ENCODE assay signal across 18 mouse cellular contexts in genomic region chr11:73108898-73109625, GRCm38 (mm10). TPM values are rescaled to one million over a fixed set of nuclear protein-coding genes. Genes with fewer than 3 reads are reported as not detected.
A peak's percentile ranks its signal among the peaks of the same experiment; 100 is the strongest.
DNase-seq lines count a peak whose midpoint lies in the region; ATAC-seq lines count a peak whose summit lies in the region.
"Had no signal": no experiment of that assay in that cellular context is flagged by ENCODE, and none has a peak within 500 bp of the region (broad histone marks: within the 10 kb centered on the region; RNA-seq: fewer than 3 reads in every experiment).

No protein-coding gene starts in this region.

- H3K4me3 ChIP-seq in heart, embryonic 14.5 days (ENCODE audit: control insufficient read depth in 1 of 2, insufficient read depth in 1 of 2, low read depth in 1 of 2, low read length in 2 of 2) = no peak overlapping the region
- H3K4me3 ChIP-seq in megakaryocyte, embryonic 14.5 days (replicated peaks) = peak overlapping the region; percentile 4
- H3K4me3 ChIP-seq in embryonic facial prominence, embryonic 10.5 days = no peak overlapping the region
- H3K4me3 ChIP-seq: forebrain, embryonic 10.5 days; hindbrain, embryonic 12.5 days; midbrain, embryonic 12.5 days; myocyte had no signal

- no peaks in the 10 kb centered on the region for H3K27me3 ChIP-seq in heart, embryonic 14.5 days (ENCODE audit: control insufficient read depth, insufficient read depth, low read length)
- peaks cover 12% of the 10 kb centered on the region for H3K27me3 ChIP-seq in megakaryocyte, embryonic 14.5 days (replicated peaks)
- no peaks in the 10 kb centered on the region for H3K27me3 ChIP-seq in embryonic facial prominence, embryonic 10.5 days (replicated peaks; ENCODE audit: low read depth, poor library complexity, severe bottlenecking)
- H3K27me3 ChIP-seq: hindbrain, embryonic 12.5 days; midbrain, embryonic 12.5 days had no signal

- H3K4me2 ChIP-seq in heart, embryonic 14.5 days (ENCODE audit: low read length) = no peak overlapping the region
- H3K4me2 ChIP-seq: hindbrain, embryonic 12.5 days; midbrain, embryonic 12.5 days had no signal

- no peak overlapping the region for H3K9ac ChIP-seq in heart, embryonic 14.5 days (ENCODE audit: low read length)
- H3K9ac ChIP-seq: hindbrain, embryonic 12.5 days; liver, embryonic 14.5 days; midbrain, embryonic 12.5 days had no signal

- H3K4me1 ChIP-seq in heart, embryonic 14.5 days (ENCODE audit: control insufficient read depth in 2 of 2, insufficient read depth in 2 of 2, low read length in 2 of 2) = peaks cover 10 to 18% of the 10 kb centered on the region in 2 experiments
- peaks cover 76% of the 10 kb centered on the region for H3K4me1 ChIP-seq in megakaryocyte, embryonic 14.5 days
- H3K4me1 ChIP-seq in embryonic facial prominence, embryonic 10.5 days = no peaks in the 10 kb centered on the region
- H3K4me1 ChIP-seq: forebrain, embryonic 10.5 days; hindbrain, embryonic 12.5 days; midbrain, embryonic 12.5 days had no signal

- 59% methylated on average over 14 of the region's 14 CpGs for WGBS in heart, embryonic 14.5 days
- 82% methylated on average over 14 of the region's 14 CpGs for WGBS in embryonic facial prominence, embryonic 10.5 days

- peak; percentile 27; the same call in 1 of the 2 replicates for ATAC-seq in heart, embryonic 14.5 days (ENCODE audit: insufficient number of reproducible peaks, insufficient read depth, low FRiP score, low read depth)
- ATAC-seq in megakaryocyte, adult 5-6 weeks (ENCODE audit: poor library complexity, severe bottlenecking) = no peak

- H3K27ac ChIP-seq in heart, embryonic 14.5 days (replicated peaks in 1 of 2; ENCODE audit: control insufficient read depth in 1 of 2, insufficient read depth in 1 of 2, low read depth in 2 of 2, low read length in 2 of 2) = peak overlapping the region in 1 of 2 experiments; percentile 14; a peak in 2 of 4 replicates
- H3K27ac ChIP-seq in embryonic facial prominence, embryonic 10.5 days (replicated peaks) = no peak overlapping the region
- H3K27ac ChIP-seq: forebrain, embryonic 10.5 days; hindbrain, embryonic 12.5 days; liver, embryonic 14.5 days; midbrain, embryonic 12.5 days had no signal

- H3K9me3 ChIP-seq in heart, embryonic 14.5 days (ENCODE audit: control insufficient read depth, low read length) = no peaks in the 10 kb centered on the region
- H3K9me3 ChIP-seq in megakaryocyte, embryonic 14.5 days = no peaks in the 10 kb centered on the region
- H3K9me3 ChIP-seq in embryonic facial prominence, embryonic 10.5 days = no peaks in the 10 kb centered on the region
- H3K9me3 ChIP-seq: forebrain, embryonic 10.5 days; hindbrain, embryonic 12.5 days; midbrain, embryonic 12.5 days had no signal

- no peak for DNase-seq in heart, adult 11 months
- DNase-seq in gonadal fat pad, adult 2 months (ENCODE audit: low read depth) = peak; percentile 47
- DNase-seq in heart, postnatal 4 days = peak; percentile 28
- no peak for DNase-seq in embryonic facial prominence, embryonic 10.5 days (ENCODE audit: low spot score)
- no peak for DNase-seq in right cerebral cortex, postnatal 25 days
- DNase-seq: gastrocnemius, postnatal 10 days; kidney, postnatal 10 days; spleen, adult 18-20 months had no signal

- no peaks in the 10 kb centered on the region for H3K36me3 ChIP-seq in heart, embryonic 14.5 days (ENCODE audit: control insufficient read depth, insufficient read depth, low read length)
- H3K36me3 ChIP-seq in megakaryocyte, embryonic 14.5 days (replicated peaks; ENCODE audit: low read length) = no peaks in the 10 kb centered on the region
- no peaks in the 10 kb centered on the region for H3K36me3 ChIP-seq in embryonic facial prominence, embryonic 10.5 days (replicated peaks)
- H3K36me3 ChIP-seq: forebrain, embryonic 10.5 days; hindbrain, embryonic 12.5 days; midbrain, embryonic 12.5 days had no signal

RNA-seq across cellular contexts. Expression of gene Itgae, which starts 18.7 kb away (rescaled TPM):
- polyA plus RNA-seq in heart, embryonic 14.5 days (2014; fragmentation: Nextera tagmentation; extraction: Ambion mirVana) = 0.22 and 0.36 TPM in 2 replicates
- 0.31 TPM in 1 of 2 replicates, not detected in the other for polyA plus RNA-seq in megakaryocyte, embryonic 14.5 days (2012; ENCODE audit: insufficient read depth, low replicate concordance)
- total RNA-seq in megakaryocyte, adult 5-6 weeks (2015) = 0.09 and 0.22 TPM in 2 replicates
- total RNA-seq in megakaryocyte, adult 5-6 weeks (2017) = 0.04 and 0.15 TPM in 2 replicates
- 4.4 and 5.6 TPM in 2 replicates for polyA plus RNA-seq in gonadal fat pad, adult 2 months (2012; rRNA removed)
- under 1 TPM; 0.18 to 0.21 TPM for total RNA-seq in heart, postnatal 4 days (2021)
- 0.45 and 0.52 TPM in 2 replicates for polyA plus RNA-seq in embryonic facial prominence, embryonic 10.5 days (2016; fragmentation: Nextera tagmentation; extraction: Ambion mirVana)

RNA-seq across cellular contexts. Expression of gene Haspin, which starts 29.0 kb away (rescaled TPM):
- polyA plus RNA-seq in heart, embryonic 14.5 days (2014; fragmentation: Nextera tagmentation; extraction: Ambion mirVana) = 7.9 and 8.8 TPM in 2 replicates
- polyA plus RNA-seq in megakaryocyte, embryonic 14.5 days (2012; ENCODE audit: insufficient read depth, low replicate concordance) = 4.4 and 12.6 TPM in 2 replicates
- total RNA-seq in megakaryocyte, adult 5-6 weeks (2015) = 14.9 and 15.1 TPM in 2 replicates
- total RNA-seq in megakaryocyte, adult 5-6 weeks (2017) = 19.2 and 21.8 TPM in 2 replicates
- polyA plus RNA-seq in gonadal fat pad, adult 2 months (2012; rRNA removed) = 0.66 and 1.3 TPM in 2 replicates
- 1 to 10 TPM; 6.0 to 7.1 TPM for total RNA-seq in heart, postnatal 4 days (2021)
- 25.0 and 26.3 TPM in 2 replicates for polyA plus RNA-seq in embryonic facial prominence, embryonic 10.5 days (2016; fragmentation: Nextera tagmentation; extraction: Ambion mirVana)

RNA-seq across cellular contexts. Expression of gene P2rx5, which starts 51.2 kb away (rescaled TPM):
- 1.3 and 1.6 TPM in 2 replicates for polyA plus RNA-seq in heart, embryonic 14.5 days (2014; fragmentation: Nextera tagmentation; extraction: Ambion mirVana)
- 0.55 TPM in 1 of 2 replicates, not detected in the other for polyA plus RNA-seq in megakaryocyte, embryonic 14.5 days (2012; ENCODE audit: insufficient read depth, low replicate concordance)
- not detected in 2 replicates for total RNA-seq in megakaryocyte, adult 5-6 weeks (2015)
- not detected in 2 replicates for total RNA-seq in megakaryocyte, adult 5-6 weeks (2017)
- 1.8 TPM in 2 replicates for polyA plus RNA-seq in gonadal fat pad, adult 2 months (2012; rRNA removed)
- 1 to 10 TPM; 3.9 to 5.0 TPM for total RNA-seq in heart, postnatal 4 days (2021)
- polyA plus RNA-seq in embryonic facial prominence, embryonic 10.5 days (2016; fragmentation: Nextera tagmentation; extraction: Ambion mirVana) = 0.10 and 0.18 TPM in 2 replicates
- total RNA-seq: neutrophil, adult 5-6 weeks had no signal
- polyA plus RNA-seq: intestine, embryonic 14.5 days had no signal

Comparison
In these comparisons a context has a peak if more than half of its experiments do, and no peak if none do; other contexts are left out.
1. DNase-seq: peak in gonadal fat pad, adult 2 months (single experiment) and heart, postnatal 4 days (single experiment); none in heart, adult 11 months (single experiment), embryonic facial prominence, embryonic 10.5 days (single experiment) and right cerebral cortex, postnatal 25 days (single experiment).